Mouse (Mus musculus): ENCODE data around the gene Ccdc180. TPM values are rescaled to one million over a fixed set of nuclear protein-coding genes. Genes with fewer than 3 reads are reported as not detected.

Ccdc180 gene
- polyA plus RNA-seq (2017; shearing (Covaris generic)), result 0.16 TPM

GRCm38 (mm10) chr4:45890066-45890761 is at the start of gene Ccdc180:
Gene Ccdc180 (plus strand): TSS chr4:45890303.

DNA sequence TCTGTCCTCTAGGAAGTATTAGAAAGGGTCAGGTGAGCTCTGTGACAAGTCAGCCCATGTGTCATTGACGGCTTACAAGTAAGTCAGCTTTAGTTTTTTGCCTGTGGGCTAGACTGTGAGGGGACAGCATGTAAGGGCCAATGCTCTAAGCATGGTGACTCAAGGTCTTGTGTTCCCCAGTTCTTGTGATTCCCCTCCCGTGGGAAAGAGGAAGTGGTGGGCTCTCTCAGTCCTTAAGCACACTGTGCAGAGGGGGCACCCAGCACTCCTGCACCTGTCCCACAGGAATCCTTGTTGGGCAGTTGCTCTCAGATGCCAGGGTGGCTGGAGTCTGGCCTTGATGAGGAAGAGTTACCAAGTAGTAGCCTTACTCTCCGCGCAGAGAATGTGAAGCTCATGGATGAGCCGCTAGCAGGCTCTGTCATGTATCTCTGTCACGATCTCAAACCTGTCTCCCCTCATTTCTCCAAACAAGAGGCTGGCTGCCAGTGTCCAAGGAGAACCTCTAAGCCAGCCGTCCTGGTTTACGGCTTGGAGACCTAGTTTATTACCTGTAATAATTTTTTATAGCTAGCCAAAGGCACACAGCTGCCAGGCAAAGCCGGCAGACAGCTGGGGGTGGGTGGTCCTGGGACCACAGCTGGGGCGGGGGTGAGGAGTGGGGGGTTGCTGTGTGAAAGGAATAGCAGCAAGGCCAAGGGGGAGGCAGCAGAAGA is 41.8 kb upstream of the Ccdc180 start, which contains the start of gene Stra6l:
Stra6l (plus strand) TSS at position 556 of the 716 bp plus-strand sequence.

GRCm38 (mm10) chr4:45964771-45965439 is 74.8 kb downstream of the Ccdc180 start, which contains the start of gene Tdrd7:
Gene Tdrd7 (plus strand): TSS chr4:45965334.

Other genes starting within 250 kb of the Ccdc180 start
- 9.0 TPM for gene Aldh1b1, start 91.3 kb upstream of the Ccdc180 start, polyA plus RNA-seq (2017; shearing (Covaris generic))
- gene Igfbpl1, start 63.4 kb upstream of the Ccdc180 start, polyA plus RNA-seq (2017; shearing (Covaris generic)), result not detected
- gene Stra6l, start 41.6 kb upstream of the Ccdc180 start, polyA plus RNA-seq (2017; shearing (Covaris generic)), result not detected
- gene Tdrd7, start 75.0 kb downstream of the Ccdc180 start, polyA plus RNA-seq (2017; shearing (Covaris generic)), result 14.8 TPM
- 2.2 TPM for gene Tmod1, start 148.6 kb downstream of the Ccdc180 start, polyA plus RNA-seq (2017; shearing (Covaris generic))
- gene Ncbp1, start 248.3 kb downstream of the Ccdc180 start, polyA plus RNA-seq (2017; shearing (Covaris generic)), result 67.9 TPM
- gene Tstd2, start 248.4 kb downstream of the Ccdc180 start, polyA plus RNA-seq (2017; shearing (Covaris generic)), result 51.7 TPM

Measured in inflammation-experienced regulatory T-cells, adult 16 weeks (primary cell).